Mouse (Mus musculus) left cerebral cortex, adult 2 months (tissue): ENCODE results near the gene Bhlhe40. TPM values are rescaled to one million over a fixed set of nuclear protein-coding genes. Genes with fewer than 3 reads are reported as not detected.

ENCODE experiments used
- DNase-seq, 2 experiments: peaks; one replicate each; pipeline ENCODE4 v3.0.0; 2021 to 2022; ENCODE audit warnings: low spot score in 2 of 2, mixed read lengths in 1 of 2; ENCODE audit errors: extremely low spot score in 1 of 2
- H3K27ac ChIP-seq: fragments of 200-600 bp; 2 replicates; pipeline ENCODE4 v1.8.1; 2022
- H3K4me3 ChIP-seq: fragments of 200-600 bp; 2 replicates; pipeline ENCODE4 v1.8.1; 2022
- CTCF ChIP-seq: fragments of 200-600 bp; IDR thresholded peaks from 2 replicates; pipeline ENCODE4 v1.8.1; 2022; ENCODE audit warnings: antibody characterized with exemption, mild to moderate bottlenecking, moderate library complexity
- intact Hi-C: fragments of 180-260 bp; cut with DNase I; formaldehyde crosslinking; loops from one replicate; pipeline ENCODE4 v1.15.1; 2025
- total RNA-seq, 2 experiments: library from RNA; stranded (reverse); gene quantifications; 2 replicates each; pipeline ENCODE4 v1.2.3; 2021

Bhlhe40 gene
- total RNA-seq, 2 experiments from 2014 or later, result 127 to 159 TPM

- TF ChIP-seq CTCF, result no peak
- DNase-seq, result no peak
- intact Hi-C loops, result loop anchor here (5.0 kb wide), 1 partner anchor 73 kb away; no protein-coding TSS in a partner anchor
Observed at GRCm38 (mm10) chr6:108664533-108665150, 4.2 kb downstream of the Bhlhe40 start.

GRCm38 (mm10) chr6:108665587-108665986 lies 5.2 kb downstream of the Bhlhe40 start:
- H3K4me3 ChIP-seq, result peak overlapping the region; percentile 86
- no peak for TF ChIP-seq CTCF
- intact Hi-C loops, result no loop called here
- H3K27ac ChIP-seq, result peak overlapping the region; percentile 41
- DNase-seq, result no peak

More at GRCm38 (mm10) chr6:108664533-108665150, 4.2 kb downstream of the Bhlhe40 start:
- H3K4me3 ChIP-seq, result peak overlapping the region; percentile 86
- peak overlapping the region; percentile 30 for H3K27ac ChIP-seq

DNA sequence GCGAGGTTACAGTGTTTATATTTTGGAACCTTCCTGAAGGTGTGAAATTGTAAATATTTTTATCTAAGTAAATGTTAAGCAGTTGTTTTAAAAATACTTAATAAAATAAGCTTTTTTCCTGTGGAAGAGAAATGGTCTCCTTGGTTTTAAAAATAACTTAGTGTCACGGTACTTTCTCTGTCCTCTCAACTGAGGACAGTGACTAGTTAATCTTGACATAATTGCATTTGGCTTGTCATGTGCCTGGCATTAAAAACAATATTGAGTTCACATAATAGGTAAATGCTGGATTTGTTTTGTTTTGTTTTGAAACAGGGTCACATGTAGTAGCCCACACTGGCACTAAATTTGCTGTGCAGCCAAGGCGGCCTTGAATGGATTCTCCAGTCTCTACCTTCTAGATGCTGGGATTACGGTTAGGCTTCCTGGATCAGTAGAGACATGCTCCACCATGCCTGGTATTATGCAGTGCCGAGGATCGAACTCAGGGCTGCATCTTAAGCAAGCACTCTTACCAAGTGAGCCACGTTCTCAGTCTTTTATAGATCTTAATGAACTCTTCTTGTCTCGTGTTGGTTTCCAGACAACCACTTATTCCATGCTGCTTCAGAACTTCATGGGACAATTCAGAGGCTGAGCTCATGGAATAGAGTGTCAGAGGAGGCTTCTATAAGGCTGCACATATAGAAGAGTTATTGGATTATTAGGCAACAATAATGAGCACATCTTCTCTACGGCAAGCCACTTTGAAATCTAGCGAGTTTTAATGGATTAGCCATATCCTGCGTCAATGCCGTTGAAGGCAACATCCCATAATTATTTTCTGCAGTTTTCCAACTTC lies 6.4 kb downstream of the Bhlhe40 start:
- TF ChIP-seq CTCF, result no peak
- peak overlapping the region; percentile 86; the same call in 1 of the 2 replicates for H3K27ac ChIP-seq
- intact Hi-C loops, result no loop called here
- no peak overlapping the region; the same call in 1 of the 2 replicates for H3K4me3 ChIP-seq
- no peak for DNase-seq

DNA sequence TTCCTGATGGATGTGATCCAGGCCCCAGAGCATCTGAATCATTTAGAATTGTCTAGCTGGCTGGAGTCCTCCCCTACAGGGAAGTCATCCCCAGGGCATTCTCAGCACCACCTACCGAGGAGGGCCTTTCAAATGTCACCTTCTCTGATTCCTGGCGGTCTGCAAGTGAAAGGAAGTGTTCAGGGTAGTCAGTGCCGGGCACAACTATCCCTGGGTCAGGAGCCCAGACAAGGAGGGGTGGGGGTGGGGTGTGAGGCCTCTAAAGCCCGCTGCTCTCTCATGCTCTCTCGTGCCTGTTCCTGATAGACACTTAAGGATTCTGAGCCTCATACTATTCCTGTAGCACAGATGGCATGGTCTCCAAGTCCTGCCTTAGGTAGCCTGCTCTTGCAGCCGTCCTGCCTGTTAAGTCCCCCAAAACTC lies 7.2 kb downstream of the Bhlhe40 start:
- DNase-seq, result no peak
- Histone ChIP-seq H3K27ac (peak overlapping the region; percentile 86), H3K4me3 (no peak overlapping the region)
- no peak for TF ChIP-seq CTCF
- intact Hi-C loops, result no loop called here

- intact Hi-C loops, result no loop called here
- no peak for TF ChIP-seq CTCF
- peak overlapping the region; percentile 39 for H3K4me3 ChIP-seq
- peak overlapping the region; percentile 86 for H3K27ac ChIP-seq
- peak; percentile 78 to 79 for DNase-seq
Observed at GRCm38 (mm10) chr6:108668321-108668786, 7.9 kb downstream of the Bhlhe40 start.

GRCm38 (mm10) chr6:108670276-108670675 lies 9.8 kb downstream of the Bhlhe40 start:
- no peak for TF ChIP-seq CTCF
- no peak overlapping the region for H3K27ac ChIP-seq
- no peak overlapping the region for H3K4me3 ChIP-seq
- DNase-seq, result no peak
- intact Hi-C loops, result no loop called here

DNA sequence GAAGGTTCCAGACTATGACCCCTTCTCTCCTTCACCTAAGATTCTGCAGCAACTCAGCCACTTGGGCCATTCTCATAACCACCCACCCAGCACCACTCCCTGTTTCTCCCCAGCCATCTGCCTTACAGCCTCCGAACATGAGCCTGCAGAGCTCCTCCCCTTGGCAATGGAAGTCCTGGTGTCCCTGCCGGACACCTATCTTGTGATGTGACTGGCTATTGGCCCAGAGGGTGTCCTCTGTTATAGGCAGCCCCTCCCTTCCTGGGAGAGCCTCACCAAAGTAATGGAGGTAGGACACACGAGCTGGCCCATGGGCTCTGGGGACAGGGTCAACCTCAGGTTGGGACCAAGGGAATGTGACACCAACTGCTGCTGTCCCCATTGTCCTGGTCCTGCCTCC lies 10.4 kb downstream of the Bhlhe40 start:
- TF ChIP-seq CTCF, result no peak
- intact Hi-C loops, result no loop called here
- Histone ChIP-seq H3K27ac (no peak overlapping the region), H3K4me3 (no peak overlapping the region)
- no peak for DNase-seq

- no peak for TF ChIP-seq CTCF
- no peak overlapping the region for H3K4me3 ChIP-seq
- intact Hi-C loops, result no loop called here
- H3K27ac ChIP-seq, result no peak overlapping the region
- DNase-seq, result no peak
Observed at GRCm38 (mm10) chr6:108672094-108672493, 11.7 kb downstream of the Bhlhe40 start.

DNA sequence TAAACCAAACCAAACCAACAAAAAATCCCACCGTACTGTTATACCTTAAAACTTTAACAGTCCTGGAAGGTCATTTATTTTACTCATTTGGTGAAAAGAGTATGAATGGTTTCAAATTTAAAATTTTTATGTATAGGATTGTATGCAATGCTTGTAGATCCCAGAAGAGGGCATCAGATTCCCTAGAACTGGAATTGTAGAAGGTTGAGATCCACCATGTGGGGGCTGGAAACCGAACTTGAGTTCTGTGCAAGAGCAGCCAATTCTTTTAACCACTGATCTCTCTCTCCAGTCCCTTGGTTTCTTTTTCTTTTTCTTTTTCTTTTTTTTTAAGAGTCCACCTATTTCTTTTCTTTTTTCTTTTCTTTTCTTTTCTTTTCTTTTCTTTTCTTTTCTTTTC lies 13.8 kb downstream of the Bhlhe40 start:
- intact Hi-C loops, result no loop called here
- no peak for DNase-seq
- no peak; the same call in 1 of the 2 replicates for TF ChIP-seq CTCF
- Histone ChIP-seq H3K27ac (no peak overlapping the region), H3K4me3 (no peak overlapping the region)

- TF ChIP-seq CTCF, result no peak
- no peak overlapping the region for H3K4me3 ChIP-seq
- intact Hi-C loops, result no loop called here
- H3K27ac ChIP-seq, result no peak overlapping the region
- DNase-seq, result no peak
Observed at GRCm38 (mm10) chr6:108676783-108677340, 16.4 kb downstream of the Bhlhe40 start.

DNA sequence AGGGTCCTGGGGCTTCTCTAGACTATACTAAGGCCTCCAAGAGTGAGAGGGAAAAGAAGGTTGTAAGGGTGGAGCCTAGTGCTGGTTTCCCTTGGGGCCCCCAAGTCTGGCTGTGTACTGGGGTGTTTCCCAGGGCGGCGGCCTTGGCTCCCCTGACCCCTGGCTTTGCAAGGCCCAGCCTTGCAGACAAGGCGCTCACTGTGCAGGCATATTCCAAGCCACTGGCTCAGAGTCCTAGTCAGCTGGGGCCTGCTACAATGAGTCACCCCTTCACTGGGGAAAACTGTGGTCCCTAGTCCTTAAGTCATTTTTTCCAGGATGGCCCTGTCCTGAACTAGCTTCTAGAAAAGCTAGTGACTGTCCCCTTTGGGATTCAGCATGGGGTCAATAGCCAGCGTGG lies 17.3 kb downstream of the Bhlhe40 start:
- Histone ChIP-seq H3K4me3 (no peak overlapping the region), H3K27ac (no peak overlapping the region)
- no peak for TF ChIP-seq CTCF
- intact Hi-C loops, result no loop called here
- DNase-seq, result no peak

- intact Hi-C loops, result no loop called here
- Histone ChIP-seq H3K4me3 (no peak overlapping the region), H3K27ac (no peak overlapping the region)
- TF ChIP-seq CTCF, result no peak
- DNase-seq, result no peak
Observed at GRCm38 (mm10) chr6:108678227-108678626, 17.8 kb downstream of the Bhlhe40 start.
